Mouse (Mus musculus): Measurements from ENCODE around the gene Dnajc5.

The Dnajc5 gene

DNA sequence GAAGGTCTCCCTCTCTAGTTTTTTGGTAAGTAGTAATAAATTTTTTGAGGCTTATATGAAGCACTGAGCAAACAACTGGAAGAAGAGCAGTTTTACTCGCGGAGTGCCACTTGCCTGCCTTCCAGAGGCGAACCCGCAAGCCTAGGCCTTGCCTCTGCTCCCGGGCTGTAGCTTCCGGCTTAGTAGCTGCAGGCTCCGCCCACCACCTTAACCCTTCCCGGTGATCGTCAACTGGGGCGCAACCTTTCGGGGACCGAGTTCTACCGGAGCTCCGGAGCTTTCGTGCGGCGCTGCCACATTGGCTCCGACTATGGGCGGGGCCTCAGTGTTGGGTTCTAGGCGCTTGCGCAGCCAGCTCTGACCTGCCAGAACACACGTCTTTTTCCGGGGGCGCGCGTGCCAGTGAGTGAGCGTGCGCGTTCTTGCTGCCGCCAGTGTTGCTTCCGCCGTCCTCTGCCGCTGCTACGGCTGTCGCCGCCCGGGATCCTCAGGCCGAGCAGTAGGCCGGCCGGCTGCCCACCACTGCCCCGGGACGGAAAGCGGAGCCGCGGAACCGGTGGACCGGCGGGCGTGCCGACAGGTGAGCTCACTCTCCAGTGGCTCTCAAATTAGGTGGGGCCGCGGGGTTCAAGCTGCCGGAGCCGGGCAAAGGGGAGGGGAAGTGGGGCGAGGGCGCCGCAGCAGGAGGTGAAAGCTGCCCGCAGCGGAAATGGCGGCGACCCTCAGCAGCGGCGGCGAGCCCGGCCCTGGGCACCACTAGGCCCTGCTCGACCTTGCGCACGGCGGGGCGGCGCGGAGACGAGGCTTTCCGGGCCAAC lies at the start of gene Dnajc5:
Dnajc5 (plus strand) TSS at position 368 of the 818 bp plus-strand sequence.
- DNase-seq, result peak; percentile 96

DNA sequence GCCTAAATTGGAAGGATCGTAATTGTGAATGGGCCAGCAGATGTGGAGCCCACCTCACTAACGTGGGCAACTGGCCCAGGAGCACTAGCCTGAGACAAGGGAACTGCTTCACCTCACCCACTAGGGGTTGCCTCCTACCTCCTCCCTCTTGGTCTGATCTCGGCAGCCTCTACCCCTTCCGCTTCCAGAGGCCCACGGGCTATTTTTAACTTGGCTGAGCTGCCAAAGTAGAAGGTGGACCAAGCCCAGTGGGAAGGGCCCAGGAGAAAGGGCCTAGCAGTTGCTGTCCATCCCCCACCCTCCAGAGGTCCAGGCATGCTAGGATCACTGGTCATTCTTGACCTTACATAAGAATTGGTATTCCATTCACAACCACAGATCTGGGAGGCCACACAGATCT lies 49.0 kb upstream of the Dnajc5 start:
- no peak for DNase-seq

DNA sequence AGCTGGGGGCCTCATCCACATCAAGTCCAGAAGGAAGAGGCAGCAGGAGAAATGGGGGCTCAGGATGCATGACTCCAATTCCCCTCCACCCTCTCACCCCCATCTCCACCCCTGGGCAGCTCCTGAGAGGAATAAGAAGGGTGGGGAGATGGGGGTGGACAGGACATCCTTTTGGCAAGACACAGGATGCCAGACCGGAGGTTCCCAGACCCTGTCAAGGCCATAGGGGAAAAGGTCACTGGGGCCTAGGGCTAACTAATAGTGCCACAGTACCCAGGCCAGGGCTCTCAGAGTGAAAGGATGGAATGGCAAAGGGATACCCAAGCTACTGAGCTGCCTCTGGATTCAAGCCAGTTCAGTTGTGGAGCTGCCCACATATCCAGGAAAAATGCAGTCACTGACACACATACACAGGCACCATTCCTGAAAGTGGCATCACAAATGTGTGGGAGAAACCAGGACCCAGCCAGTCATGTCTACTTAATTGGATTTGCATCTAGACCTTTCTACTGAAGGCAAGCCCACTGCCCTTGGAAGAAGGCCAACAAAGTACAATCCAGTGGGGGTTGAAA lies 47.9 kb upstream of the Dnajc5 start:
- DNase-seq, result no peak

DNA sequence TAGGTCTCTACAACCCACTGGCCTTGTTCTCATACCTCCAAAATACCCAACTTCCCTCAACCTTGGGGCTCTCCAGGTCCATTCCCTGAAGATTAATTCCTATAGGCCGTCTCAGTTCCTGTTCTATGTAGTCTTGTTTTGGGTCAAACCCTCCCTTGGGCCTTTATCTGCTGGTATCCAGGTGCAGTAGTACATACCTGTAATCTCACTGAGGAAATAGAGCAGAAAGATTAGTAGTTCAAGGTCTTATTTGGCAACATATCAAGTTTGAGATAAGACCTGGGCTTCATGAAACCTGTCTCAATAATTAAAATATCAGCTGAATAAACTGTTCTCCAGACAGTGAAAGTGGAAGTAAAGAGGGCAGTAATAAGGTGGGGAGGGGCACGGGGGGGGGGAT lies 37.2 kb upstream of the Dnajc5 start:
- no peak for DNase-seq

DNA sequence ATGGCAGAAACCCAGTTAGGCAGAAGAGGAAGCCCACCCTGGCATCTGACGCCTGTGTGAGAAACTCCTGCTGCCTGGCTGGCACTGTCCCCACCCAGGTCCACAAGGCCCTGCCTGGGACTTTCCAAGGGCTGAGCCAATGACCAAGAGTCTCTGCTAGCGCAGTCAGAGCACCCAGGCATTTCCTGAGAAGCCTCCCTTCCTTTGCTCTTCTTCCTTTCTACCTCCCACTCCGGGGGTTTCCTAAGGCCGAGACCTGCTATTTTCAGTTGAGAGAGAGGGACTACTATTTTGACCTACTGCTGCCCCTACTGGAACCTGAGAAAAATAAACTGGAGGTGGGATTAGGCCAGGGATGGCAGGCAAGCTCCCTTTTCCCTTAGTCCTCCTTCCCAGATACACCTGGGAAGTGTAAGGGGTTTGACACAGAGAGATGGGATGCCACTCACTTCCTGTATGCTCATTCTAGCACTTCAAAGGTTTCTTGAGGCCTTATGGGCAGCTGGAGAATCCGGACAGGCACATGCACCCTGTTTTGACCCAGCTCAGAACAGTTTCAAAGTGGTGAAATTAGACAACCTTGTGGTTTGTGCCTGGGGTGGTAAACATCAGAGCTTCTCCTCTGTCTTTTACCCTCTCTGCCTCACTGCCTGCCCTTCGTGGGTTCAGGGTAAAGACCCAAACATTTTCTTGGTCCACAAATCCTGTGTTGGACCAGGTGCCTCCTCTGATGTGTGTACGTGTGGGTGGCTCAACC lies 36.5 kb upstream of the Dnajc5 start:
- peak; percentile 59 for DNase-seq

DNA sequence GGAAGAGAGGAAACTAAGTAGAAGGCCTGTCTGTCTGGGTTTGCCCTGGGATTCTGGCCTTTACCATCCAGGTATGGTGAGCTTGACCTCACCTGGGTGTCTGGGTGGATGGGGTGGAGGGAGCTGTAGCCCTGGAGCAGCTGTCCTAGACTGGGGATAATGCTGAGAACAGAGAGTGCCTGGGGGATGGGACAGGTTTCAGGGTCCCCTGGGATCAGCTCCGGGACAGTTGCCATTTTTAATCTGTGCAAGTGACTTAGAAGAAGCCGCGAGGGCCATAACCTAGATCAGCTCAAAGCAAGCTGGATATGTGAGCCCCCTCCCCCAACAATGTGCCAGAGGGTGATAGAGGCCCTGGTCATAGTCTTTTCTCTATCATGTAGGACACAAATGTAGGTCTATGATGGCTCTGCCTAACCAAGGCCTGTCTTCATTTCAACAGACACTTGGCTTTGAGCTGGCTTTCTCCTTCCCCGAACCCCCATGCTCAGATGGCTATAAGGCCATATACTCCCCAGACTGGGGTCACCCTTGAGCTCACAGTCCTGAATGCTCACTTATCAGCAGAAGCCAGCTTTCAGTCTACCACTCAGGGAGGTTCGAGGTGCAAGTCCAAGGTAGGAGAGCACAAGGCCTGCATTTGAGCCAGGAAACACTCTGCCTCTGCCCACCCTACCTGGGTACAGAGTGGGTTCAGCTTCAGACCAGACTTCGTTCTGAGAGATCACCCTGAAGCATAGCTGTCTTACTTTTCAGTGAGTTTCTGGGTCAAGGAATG lies 35.6 kb upstream of the Dnajc5 start:
- no peak for DNase-seq

DNA sequence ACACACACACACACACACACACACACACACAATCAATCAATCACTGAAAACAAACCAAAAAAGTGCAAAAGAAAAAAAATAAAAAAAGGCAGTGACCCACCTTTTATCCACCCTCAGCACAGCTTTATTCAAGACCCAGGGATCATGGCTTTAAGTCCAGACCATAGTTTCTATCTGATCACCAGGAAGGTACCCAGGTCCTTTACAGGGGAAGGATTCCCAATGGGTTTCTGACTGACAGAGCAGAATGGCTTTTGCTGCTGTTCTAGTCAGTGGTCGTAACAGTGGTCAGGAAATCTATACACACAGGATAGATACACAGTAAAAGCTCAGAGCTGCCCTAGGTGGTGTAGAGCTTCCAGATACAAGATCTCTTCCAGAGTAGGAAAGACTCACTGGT lies 34.5 kb upstream of the Dnajc5 start:
- no peak for DNase-seq

DNA sequence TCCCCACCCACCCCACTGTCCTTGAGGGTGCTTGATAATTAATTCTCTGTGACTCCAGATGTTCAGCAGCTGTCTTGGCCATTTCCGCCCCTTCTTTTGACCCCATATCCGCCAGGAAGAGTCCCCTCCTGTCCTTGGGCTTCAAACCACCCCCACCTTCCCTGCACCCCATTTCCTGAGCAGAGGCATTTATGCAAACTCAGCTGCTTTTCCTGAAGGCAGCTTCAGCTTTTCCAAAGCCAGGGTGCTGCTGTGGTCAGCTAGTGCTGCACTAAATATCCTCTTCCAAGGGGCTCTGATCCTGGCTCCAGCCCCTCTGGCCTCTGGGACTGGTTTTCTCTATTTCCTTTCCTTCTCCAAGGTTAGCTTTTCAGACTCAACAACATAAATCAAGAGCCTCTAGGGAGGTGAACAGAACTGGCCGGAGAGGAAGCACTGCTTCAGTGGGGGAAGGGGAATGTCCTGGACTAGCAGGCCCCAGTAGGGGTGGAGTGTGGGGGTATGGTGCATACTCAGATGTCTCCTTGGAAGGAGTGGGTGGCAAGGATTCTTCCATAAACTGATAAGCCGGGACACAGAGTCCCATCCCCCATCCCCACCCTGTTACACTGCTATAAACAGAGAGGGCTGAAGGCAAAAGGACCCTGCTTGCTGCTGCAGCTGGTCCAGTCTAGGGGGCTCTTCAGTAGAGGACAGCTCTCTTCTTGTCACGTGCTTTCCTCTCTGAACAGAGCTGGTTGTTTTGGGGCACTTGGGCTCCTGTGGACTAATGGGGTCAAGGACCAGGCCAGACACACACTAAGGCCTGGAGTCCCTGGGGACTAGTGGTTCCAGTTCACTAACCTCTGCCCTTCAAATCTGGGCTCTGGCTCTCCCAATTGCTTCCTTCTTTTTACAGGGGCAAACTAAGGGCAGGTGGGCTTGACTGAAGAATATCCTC lies 32.7 kb upstream of the Dnajc5 start:
- DNase-seq, result no peak

DNA sequence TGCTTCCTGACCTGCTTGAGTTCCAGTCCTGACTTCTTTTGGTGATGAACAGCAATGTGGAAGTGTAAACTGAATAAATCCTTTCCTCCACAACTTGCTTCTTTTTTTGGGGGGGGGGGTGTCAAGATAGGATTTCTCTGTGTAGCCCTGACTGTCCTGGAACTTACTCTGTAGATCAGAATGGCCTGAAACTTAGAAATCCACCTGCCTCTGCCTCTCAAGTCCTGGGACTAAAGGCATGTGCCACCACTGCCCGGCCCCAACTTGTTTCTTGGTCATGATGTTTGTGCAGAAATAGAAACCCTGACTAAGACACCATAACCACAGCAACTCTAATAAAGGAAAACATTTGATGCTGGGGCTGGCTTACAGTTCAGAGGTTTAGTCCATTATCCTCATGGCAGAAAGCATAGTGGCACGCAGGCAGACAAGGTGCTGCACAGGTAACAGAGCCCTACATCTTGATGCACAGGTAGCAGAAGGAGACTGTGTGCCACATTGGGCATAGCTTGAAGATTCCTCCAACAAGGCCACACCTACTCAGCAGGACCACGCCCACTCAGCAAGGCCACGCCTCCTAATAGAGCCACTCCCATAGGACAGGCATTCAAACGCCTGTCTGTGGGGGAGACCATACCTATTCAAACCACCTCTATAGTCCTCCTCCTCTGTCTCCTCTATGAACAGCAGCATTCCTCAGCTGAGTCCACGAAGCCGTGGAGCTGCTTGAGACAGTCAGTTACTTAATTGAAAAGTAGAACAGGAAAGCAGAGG lies 28.7 kb upstream of the Dnajc5 start:
- DNase-seq, result no peak

DNA sequence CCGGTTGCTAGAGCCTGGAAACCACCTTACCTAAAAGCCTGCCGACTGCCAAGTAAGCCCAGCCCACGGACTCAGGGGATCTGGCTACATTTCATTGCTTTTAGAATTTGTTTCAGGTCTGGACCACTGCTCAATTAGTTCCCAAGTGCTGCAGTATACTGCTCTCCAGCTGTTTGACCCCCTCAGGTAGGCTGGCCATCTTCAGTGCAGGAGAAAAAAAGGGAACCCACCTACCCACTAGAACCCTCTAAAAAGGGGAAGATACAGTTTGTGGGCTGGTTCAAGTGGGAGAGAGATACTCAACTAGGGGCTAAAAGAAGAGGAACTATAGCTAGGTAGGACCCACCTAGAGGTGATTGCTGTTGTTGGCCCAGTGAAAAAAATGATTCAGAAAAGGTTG lies 28.1 kb upstream of the Dnajc5 start:
- no peak for DNase-seq

DNA sequence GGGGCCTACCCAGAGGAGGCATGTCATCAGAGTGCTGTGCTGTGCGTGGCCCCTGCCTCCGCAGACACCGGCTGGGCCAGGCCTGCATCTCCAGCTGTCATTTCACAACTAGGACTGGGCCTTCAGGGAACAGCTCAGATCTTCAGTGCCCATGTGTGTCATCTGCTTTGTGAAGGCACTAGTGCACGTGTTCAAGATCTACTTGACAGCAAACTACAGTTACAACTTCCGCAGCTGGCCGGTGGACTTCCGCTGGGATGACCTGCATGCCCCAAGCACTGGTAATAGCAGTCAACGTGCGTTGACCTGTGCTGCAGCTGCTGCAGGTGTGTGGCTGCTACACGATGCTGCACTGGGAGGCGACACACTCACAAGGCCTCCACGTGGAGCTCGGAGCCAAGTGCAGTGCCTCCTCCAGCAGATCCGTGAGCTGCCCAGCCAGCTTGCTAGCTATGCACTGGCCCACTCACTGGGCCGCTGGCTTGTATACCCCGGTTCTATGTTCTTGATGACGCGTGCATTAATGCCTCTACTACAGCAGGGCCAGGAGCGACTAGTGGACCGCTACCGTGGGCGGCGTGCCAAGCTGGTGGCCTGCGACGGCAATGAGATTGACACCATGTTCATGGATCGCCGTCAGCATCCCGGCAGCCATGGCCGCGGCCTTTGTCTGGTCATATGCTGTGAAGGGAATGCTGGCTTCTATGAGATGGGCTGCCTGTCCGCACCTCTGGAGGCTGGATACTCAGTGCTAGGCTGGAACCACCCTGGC lies 26.9 kb upstream of the Dnajc5 start, which contains the start of gene Abhd16b:
Abhd16b (plus strand) TSS at position 51 of the 772 bp plus-strand sequence.
- no peak for DNase-seq

DNA sequence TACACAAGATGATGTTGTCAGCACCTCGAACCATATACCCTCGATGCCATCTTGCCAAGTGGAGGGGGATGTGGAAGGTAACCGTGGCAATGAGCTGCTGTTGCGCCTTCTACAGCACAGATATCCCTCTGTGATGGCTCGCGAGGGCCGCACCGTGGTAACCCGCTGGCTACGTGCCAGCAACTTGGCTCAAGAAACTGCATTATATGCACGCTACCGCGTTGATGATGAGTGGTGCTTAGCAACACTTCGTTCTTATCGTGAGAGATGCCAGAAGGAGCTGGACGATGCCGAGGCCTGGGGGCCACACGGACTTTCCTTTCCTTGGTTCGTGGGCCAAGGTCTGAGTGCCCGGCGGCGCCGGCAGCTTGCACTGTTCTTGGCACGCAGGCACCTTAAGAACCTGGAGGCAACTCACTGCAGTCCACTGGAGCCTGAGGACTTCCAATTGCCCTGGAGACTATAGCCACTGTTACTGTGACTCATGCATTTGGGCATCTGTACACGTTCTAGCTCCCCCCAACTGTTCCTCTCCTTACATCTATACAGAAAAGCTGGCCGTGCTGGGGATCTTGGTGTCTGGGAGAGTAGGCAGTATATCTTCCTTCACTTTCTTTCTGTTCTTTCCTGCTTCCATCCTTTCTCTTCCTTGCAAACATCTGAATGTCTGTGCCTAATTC lies 25.9 kb upstream of the Dnajc5 start:
- DNase-seq, result no peak

DNA sequence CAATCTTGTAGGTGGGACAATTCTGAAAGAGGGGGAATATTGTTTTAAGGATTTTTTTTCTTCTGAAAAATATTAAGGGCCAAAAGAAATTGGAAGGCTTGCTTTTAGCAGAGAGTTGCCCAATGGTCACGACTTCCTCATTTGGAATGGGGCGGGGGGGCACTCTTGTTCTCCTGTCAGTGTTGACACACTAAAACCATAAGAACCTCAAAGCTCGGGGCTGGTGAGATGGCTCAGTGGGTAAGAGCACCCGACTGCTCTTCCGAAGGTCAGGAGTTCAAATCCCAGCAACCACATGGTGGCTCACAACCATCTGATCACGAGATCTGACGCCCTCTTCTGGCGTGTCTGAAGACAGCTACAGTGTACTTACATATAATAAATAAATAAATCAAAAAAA lies 24.4 kb upstream of the Dnajc5 start:
- DNase-seq, result peak; percentile 17

DNA sequence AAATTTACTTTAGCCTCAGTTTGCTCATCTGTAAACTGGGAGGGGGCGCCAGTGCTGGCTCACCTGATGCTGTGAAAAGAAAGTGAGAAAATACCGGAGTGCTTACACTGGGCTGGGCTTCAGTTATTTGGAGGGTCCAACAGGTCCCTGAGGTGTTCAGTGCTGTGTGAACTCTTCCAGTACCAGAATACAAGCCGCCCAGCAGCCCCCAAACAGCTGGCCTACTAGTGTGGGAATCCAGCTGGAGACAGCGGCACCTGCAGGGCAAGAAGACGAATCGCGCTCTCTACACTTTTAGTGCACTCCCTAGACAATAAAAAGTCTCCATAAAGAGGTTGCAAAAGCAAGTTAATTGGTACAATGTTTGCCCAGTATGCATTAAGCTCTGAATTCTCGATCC lies 24.0 kb upstream of the Dnajc5 start:
- peak; percentile 40 for DNase-seq

DNA sequence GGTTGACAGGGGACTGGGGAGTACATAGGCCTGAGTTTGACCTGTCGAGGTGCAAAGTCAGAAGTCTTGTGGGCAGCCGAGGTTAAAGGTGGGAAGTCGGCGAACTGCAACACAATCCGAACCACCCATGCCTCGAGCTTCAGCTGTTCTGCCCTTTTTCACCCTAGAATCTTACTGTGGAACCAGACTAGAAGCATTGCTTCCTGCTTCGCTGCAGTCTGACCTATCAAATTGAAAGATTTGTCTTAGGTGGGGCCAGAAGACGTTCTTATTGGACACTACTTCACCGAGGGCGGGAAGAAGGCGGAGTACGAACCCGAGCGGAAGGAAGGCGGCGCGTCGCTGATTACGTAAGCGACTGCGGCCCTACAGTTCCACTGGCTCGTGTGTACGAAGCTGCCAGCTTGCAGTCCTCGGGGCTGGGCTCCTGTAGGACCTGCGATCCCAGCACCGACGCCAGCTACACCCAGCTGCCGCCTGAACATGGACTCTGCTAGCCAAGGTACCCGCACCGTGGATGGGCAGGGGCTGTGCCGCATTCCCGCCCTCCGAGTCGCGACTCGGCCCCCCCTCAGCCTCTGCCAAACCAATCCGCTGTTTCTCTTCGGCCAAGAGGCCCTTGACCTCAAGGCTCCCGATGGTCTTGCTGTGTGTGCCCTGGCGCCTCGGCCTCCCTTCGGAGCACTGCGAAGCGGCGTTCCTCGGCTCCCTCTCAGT lies 23.3 kb upstream of the Dnajc5 start, which contains the start of gene Tpd52l2:
Tpd52l2 (plus strand) TSS at position 312 of the 717 bp plus-strand sequence.
- peak; percentile 89 for DNase-seq

DNA sequence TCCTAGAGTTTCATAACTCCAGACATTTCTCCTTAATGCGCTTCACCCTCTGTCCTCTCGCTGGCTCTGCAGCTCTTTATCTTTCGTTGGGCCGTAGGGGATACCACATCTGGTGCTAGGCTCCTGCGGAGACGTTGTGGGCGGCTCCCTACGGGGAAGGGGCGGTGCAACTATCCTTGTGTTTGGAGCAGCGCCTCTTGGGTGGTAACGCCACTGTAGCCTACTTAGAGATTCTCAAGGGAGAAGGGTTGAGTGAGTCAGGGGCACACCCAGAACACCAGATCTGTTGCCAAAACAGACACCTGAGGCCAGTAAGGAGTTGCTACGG lies 22.8 kb upstream of the Dnajc5 start:
- no peak for DNase-seq

DNA sequence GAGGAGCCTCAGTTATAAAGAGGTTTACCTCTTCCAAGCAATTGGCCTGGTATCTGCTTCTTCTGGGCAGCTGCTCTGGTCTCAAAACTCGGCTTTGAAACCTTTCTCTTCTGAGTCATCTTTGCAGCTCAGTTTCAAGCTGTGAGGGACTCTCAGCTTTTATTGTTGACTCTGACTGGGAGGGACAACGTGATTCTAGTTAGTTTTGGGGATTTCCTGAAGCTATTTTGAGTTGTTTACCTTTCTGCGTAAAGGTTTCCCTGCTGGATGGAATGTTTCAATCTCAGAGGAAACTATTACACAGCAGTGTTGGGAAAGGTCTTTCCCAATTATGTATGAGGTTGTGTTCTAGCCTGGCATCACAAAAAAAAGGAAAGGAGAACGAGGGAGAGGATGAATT lies 21.6 kb upstream of the Dnajc5 start:
- DNase-seq, result no peak

DNA sequence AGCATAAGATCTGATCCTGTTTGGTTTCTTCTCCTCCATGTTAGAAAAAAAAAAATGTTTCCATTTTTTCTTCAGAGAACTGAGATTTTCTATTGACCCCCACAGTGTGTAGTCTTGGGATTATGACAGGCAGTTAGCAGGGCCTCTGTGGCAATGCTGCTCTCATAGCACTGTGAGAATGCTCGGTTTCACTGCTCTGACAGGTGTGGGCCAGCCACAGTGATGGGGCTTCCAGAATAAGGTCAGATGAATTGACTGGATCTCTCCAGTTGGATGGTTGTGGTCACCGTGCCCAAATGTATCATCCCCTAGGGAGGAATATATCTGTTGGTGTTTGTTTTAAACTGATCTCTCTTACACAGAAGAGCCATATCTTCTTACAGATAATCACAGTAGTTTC lies 11.1 kb upstream of the Dnajc5 start:
- no peak for DNase-seq

DNA sequence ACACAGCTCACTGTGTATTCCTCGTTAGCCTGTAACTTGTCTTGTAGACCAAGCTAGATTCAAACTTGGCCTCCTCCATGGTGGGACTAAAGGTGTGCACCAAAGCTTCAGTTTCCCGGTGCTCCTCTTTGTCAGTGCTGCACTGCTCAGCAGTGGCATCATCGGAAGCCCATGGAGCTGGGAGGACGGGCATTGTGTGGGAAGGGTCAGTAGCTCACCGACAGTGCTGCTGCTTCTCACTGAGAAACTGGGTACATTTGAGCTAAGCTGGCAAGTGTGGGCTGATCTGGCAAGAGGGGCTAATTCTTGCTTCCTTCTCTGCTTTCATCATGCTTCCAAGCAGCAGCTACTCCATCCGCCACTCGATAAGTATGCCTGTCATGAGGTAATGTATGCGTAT lies 9.1 kb upstream of the Dnajc5 start:
- no peak for DNase-seq
